Mouse (Mus musculus) lung, embryonic 14.5 days (tissue): ENCODE data around the gene Pax5. TPM values are rescaled to one million over a fixed set of nuclear protein-coding genes. Genes with fewer than 3 reads are reported as not detected.
A peak's percentile ranks its signal among the peaks of the same experiment; 100 is the strongest.

Experiments used
- ATAC-seq: fragments of 200-750 bp; cut with Nextera tagmentation; 2 replicates; pipeline ENCODE4 v1.8.0; 2017; ENCODE audit warnings: mild to moderate bottlenecking, moderate TSS enrichment, moderate library complexity; ENCODE audit not compliant: insufficient read depth
- DNase-seq: peaks from one replicate; pipeline ENCODE4 v3.0.0-alpha.2; 2015
- H3K27ac ChIP-seq: fragments of 300-500 bp; sonication (generic); 2 replicates; pipeline ENCODE4 v1.5.1; 2014; ENCODE audit warnings: low read depth, mild to moderate bottlenecking, moderate library complexity
- H3K27me3 ChIP-seq: fragments of 300-500 bp; sonication (generic); 2 replicates; pipeline ENCODE4 v1.6.1; 2014; ENCODE audit warnings: low read length, control low read depth; ENCODE audit not compliant: insufficient read depth
- H3K36me3 ChIP-seq: fragments of 300-500 bp; sonication (generic); 2 replicates; pipeline ENCODE4 v1.6.1; 2014; ENCODE audit warnings: control low read depth; ENCODE audit not compliant: insufficient read depth
- H3K4me1 ChIP-seq: fragments of 300-500 bp; sonication (generic); 2 replicates; pipeline ENCODE4 v1.6.1; 2014; ENCODE audit warnings: antibody characterized with exemption, control low read depth; ENCODE audit not compliant: insufficient read depth
- H3K4me2 ChIP-seq: fragments of 300-500 bp; sonication (generic); 2 replicates; pipeline ENCODE4 v1.6.1; 2014; ENCODE audit warnings: mild to moderate bottlenecking
- H3K4me3 ChIP-seq: fragments of 300-500 bp; sonication (generic); 2 replicates; pipeline ENCODE4 v1.5.1; 2014; ENCODE audit warnings: low read depth, low read length
- H3K9ac ChIP-seq: fragments of 300-500 bp; sonication (generic); 2 replicates; pipeline ENCODE4 v1.6.1; 2014
- H3K9me3 ChIP-seq: fragments of 300-500 bp; sonication (generic); 2 replicates; pipeline ENCODE4 v1.6.1; 2016; ENCODE audit warnings: low read depth, low read length, control low read depth
- CTCF ChIP-seq: IDR thresholded peaks from 2 replicates; pipeline ENCODE4 v1.5.1; 2016; ENCODE audit warnings: antibody characterized with exemption, low read depth
- WGBS: fragments of 180-500 bp; shearing (Covaris S2); extraction: QIAGEN DNeasy Blood & Tissue Kit; methylation state at CpG from one replicate; pipeline ENCODE4 v1.1.7; 2014; 5-methylcytosine and 5-hydroxymethylcytosine counted together
- microRNA-seq: library from miRNA; unstranded; fragments of <30 nt; microRNA quantifications from one replicate; pipeline ENCODE4, GENCODE M21; 2016; ENCODE audit warnings: borderline number of aligned reads
- polyA plus RNA-seq: library from polyadenylated mRNA; unstranded; fragments of >200 nt; fragmentation: Nextera tagmentation; extraction: Ambion mirVana; gene quantifications from 2 replicates; pipeline ENCODE4 v1.2.1, GENCODE M21; 2014

Gene Pax5
- polyA plus RNA-seq, 1 experiment from 2014 or later, result not detected

- Histone ChIP-seq H3K27ac (no peak overlapping the region), H3K27me3 (no peaks in the 10 kb centered on the region), H3K9me3 (no peaks in the 10 kb centered on the region), H3K9ac (no peak overlapping the region), H3K4me2 (no peak overlapping the region), H3K4me3 (no peak overlapping the region), H3K36me3 (no peaks in the 10 kb centered on the region), H3K4me1 (no peaks in the 10 kb centered on the region)
- DNase-seq, result no peak
- WGBS, result 81% methylated on average over 9 of the region's 9 CpGs
- no peak for TF ChIP-seq CTCF
- no peak for ATAC-seq
Measured at GRCm38 (mm10) chr4:44482851-44483250, 227.4 kb downstream of the Pax5 start.

GRCm38 (mm10) chr4:44479755-44480154, 230.5 kb downstream of the Pax5 start:
- Histone ChIP-seq H3K4me1 (no peaks in the 10 kb centered on the region), H3K27me3 (no peaks in the 10 kb centered on the region), H3K9ac (no peak overlapping the region), H3K4me2 (no peak overlapping the region), H3K4me3 (no peak overlapping the region), H3K27ac (no peak overlapping the region), H3K9me3 (no peaks in the 10 kb centered on the region), H3K36me3 (no peaks in the 10 kb centered on the region)
- ATAC-seq, result no peak
- no peak for DNase-seq
- peak; percentile 36; the same call in 1 of the 2 replicates for TF ChIP-seq CTCF
- 80% methylated on average over 1 of the region's 1 CpGs for WGBS

Small RNAs within 50 kb of the gene (microRNA-seq; reads per million reads assigned to microRNA genes)
- gene Mir5120, result not detected

Other genes with a start within 250 kb of the Pax5 start
- gene Zcchc7, start 45.4 kb upstream of the Pax5 start, polyA plus RNA-seq, result 33.1 and 36.4 TPM in 2 replicates